Mouse (Mus musculus): Measurements from ENCODE around the gene Eif5b. TPM values are rescaled to one million over a fixed set of nuclear protein-coding genes. Genes with fewer than 3 reads are reported as not detected.
A peak's percentile ranks its signal among the peaks of the same experiment; 100 is the strongest.
"Not testable (repeated sequence)": the region's sequence is repeated elsewhere in the genome, so short reads cannot be mapped to it uniquely, and the experiment has no call there.

Eif5b gene
- total RNA-seq (2021): 10 to 100 TPM; 31.9 to 36.5 TPM
- long read RNA-seq, experiment 1, full-length matches to known transcripts: 3 of 18 reads
- long read RNA-seq, experiment 1, partial matches to known transcripts: 14 of 18 reads
- long read RNA-seq, experiment 1, other reads (novel, unspliced or antisense): 1 of 18 reads
- long read RNA-seq, experiment 2, full-length matches to known transcripts: 21 of 42 reads
- long read RNA-seq, experiment 2, partial matches to known transcripts: 20 of 42 reads
- long read RNA-seq, experiment 2, other reads (novel, unspliced or antisense): 1 of 42 reads

DNA sequence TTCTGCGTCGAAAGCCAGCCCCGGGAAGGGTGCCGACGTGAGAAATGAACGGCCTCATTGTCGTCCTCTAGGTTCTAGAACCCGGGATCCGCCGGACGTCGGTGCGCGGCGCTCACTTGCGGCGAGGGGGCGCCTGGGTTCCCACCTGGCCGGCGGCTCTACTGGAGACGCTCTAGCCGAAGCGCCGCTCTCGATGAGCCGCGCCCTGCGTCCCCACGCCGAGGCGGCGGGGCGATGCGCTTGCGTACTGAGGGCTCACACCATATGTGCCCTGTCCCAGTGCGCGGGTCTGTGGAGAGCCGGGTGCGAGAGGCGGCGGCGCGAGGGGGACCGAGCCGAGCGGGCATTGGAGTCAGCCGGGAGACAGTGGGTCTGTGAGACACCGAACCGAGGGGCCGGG is at the start of gene Eif5b, which contains the start of gene Txndc9:
Gene Eif5b, plus strand, starts transcription at position 144 of the 400 bp plus-strand sequence.
Gene Txndc9, minus strand, starts transcription at position 27 of the 400 bp plus-strand sequence.
- peak; percentile 95 for DNase-seq

DNA sequence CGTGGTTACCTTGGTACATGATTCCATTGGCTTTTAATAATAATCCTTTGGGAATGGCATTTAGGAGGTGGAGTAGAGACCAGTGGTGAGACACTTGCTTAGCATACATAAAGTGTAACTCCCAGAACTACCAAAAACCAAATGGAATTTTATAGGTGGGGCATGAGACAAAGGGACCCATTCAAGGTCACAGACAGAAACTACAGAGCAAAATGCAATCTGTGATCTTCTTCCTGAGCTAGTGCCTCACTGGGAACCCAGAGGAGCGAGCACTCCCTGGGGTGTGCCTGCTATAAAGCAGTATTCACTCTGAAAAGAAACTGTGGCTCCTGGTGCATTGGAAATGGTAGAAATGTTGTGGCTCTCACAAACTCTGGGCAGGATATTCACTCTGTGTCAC is 48.9 kb upstream of the Eif5b start:
- DNase-seq: no peak

DNA sequence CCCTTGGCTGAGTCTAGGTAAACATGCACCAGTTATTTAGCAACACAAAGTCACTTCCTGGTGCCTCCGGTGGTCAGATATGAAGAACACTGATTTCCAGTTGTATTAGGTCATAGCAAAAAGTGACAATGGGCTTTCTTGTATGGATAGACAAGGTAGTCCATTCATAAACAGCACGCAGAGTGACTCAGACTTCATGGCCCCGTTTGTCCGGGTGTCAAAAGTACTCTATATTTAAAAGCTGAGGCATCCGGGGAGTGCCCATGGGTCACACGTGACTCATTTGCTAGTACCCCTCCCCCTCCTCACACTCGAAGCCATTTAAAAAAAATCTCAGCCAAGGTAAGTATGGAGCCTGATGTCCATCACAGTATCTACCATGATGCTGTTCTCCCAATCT is 43.0 kb upstream of the Eif5b start:
- DNase-seq: no peak

DNA sequence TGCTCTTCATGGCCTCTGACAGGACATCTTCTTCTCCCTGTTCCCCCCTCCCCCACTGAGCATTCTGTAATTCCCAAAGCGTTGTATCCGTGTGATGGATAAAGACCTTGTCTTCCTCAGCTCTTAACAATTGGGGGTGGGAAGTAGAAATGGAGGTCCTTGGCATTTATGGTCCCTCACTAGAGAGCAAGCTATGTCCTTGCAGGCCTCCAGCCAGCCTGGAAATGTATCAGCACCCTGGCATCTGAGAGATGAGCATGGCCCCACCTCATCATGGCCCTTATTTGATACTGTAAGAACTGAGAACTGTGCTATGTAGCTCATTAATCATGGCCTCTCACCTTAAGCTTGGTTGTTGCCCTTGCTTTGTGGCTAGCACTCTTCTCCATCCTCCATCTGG is 42.6 kb upstream of the Eif5b start:
- no peak for DNase-seq

DNA sequence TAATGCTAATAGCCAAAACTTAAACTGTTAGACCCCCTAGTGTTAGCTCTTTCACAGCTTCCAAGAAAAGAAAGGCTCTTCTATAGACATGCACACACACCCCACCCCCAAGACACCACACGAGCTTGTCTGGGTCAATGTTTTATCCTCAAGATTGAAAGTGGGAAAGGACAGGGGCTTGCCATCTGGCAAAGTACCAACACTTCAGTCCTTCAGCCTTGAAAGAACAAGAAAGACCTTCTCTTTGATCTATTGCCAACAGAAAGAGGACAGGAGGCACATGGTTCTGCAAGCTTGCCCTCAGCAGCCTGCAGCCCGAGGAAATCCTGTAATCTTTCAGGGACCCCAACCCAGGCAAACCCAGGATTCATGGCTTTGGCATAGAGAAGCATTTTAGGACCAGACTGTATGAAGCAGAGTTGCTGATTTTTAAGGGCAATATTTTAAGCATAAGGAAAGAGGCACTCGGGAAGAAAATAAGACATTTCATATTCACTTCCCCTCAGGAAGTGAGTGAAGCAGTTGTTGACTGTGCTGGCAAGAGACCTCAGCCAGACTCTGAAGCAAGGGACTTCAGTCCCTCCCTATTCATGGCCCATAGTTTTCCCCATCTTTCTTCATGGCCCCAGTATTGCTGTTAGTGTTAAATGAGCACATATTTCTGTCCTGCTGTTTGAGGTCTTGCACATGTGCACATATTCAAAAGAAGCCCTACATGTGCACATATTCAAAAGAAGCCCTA is 40.9 kb upstream of the Eif5b start:
- DNase-seq: no peak

DNA sequence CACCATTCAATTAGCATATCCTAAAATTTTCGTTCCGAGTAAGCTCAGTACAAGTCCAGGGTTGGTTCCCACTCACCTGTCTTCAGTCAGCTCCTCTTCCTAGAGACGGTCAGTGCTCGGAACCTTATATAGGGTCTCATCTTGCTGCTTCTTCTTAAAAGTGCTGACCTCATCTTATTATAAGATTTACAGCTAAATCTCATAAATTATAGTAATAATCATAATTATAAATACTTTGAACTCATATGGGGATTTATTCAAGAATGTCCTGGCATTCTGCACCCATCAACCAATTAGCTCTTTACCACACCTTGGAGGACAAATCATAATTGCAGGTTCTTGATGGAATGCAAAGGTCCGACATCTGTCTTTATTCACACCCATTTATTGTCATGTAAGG is 40.2 kb upstream of the Eif5b start, which contains the start of gene Lyg1:
Gene Lyg1, minus strand, starts transcription at position 101 of the 400 bp plus-strand sequence.
- no peak for DNase-seq

DNA sequence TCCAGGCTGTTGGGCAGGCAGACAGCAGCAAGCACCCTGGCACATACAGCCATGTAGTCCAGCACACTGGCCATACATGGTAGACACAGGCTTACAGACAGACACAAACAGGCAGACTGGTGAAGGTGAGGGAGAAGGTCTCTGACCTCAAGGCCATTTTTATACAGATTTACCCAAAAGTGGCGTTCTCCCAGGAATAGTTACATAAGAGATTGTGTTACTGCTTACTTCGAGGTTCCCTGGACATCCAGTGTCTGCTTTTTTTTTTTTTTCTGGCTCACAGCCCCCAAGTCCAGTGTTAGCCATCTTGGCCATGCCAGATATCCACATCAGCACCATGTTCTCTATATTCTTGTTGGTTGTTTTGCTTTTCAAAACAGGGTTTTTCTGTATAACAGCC is 39.3 kb upstream of the Eif5b start:
- DNase-seq: no peak

DNA sequence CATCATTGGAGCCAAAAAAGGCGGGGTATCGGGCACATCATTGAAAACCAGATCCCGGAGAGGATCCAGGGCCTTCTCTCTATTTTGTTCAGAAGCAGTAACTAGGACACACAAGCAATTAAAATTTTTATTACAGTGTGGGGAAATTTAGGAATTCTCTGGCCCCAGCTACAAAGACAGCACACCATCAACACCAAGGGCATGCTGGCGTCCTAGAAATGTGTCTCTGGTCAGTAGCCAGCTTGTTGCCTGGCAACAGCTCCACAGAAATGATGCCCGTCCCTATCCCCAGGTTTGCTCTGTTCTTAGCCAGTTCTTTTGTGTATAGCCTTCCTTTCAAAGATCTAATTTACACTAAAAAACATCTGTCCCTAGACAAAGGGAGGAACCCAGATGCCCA is 38.3 kb upstream of the Eif5b start:
- DNase-seq: no peak

DNA sequence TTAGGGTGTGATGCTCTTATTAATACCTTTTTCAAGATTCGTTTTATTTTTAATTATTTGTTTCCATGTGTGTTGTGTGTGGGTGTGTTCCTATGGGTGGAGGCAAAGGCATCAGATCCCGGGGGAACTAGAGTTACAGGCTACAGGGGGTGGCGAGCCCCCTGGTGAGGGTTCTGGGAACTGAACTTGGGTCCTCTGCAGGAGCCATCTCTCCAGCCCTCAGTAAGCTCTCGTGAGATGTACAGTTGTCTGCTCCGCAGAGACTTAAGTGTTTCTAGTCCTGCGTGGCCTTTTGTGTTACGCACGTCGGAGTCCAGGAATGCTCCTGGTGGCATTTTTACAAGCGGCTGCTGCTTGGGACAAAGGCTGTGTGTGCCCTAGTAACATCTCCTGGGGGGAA is 32.2 kb upstream of the Eif5b start:
- DNase-seq: no peak

DNA sequence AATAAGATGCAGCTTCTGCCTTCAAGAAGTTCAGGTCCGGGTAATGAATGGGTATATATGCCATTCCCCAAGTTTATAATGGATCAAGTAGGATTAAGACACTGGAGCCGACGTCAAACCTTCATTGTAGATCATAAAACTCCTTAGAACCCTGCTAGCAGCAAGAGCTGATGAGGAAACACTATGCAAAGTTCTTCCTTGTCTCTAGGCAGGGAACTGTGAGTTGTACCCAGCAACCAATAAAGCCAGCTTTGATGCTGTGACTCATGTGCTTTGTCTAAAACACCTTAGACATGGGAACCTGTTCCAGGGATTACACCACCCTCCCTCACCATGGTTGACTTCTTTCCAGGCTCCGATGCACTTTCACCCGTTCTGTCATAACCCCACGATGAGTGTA is 29.1 kb upstream of the Eif5b start:
- no peak for DNase-seq

DNA sequence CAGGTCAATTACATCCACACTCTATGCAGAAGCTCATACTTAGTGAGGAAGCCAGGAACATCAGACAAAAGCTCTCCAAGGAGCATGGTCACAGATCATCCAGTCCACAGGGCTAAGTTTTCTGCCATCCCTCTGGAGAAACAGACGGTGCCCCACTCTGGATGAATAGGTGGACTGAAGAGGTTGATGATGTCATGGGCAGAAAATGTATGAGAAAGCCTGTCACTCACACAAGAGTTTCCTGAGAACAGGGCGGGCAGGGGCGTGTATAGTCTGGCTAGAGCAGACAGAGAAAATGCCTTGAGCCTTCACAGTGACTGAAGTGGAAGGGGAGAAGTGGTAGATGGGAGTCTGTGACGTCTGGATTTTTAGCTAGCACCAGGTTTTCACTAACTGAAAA is 26.3 kb upstream of the Eif5b start:
- no peak for DNase-seq

DNA sequence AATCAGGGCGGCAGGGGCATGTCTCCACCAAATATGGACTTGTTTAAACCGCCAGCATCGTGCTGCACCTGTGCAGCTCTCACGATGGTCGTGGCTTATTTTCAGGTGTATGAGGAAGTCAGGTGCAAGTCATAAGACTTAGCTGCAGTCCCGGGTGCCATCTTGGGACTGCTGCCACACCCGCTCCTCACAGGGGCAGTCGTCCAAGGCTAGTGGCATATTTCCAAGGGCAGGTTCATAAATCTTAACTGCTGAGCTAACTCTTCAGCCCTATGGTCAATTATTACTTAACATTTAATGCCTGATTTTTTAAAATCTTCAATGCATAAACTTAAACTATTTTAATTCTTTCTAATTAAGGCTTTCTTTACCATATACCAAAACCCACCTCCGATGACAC is 21.1 kb upstream of the Eif5b start:
- DNase-seq: not testable (repeated sequence)

DNA sequence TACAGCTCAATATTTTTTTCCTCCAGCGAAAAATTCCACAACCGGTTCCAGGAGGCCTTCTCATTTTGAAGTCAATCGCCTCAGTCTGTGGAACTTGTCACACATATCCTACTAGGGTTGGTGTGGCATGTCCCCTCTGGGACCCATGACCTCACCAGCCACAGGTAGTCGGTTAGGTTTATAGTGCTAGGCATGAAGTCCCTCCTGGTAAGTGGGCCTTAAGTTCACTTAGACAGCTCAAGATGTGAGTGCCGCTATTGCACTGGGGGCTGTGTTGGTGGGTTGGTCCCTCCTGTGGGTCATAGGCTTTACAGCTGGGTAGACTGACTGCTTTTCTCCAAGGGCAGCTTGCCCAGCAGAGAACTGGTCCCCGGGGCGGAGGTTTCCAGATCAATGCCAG is 20.5 kb upstream of the Eif5b start:
- no peak for DNase-seq

DNA sequence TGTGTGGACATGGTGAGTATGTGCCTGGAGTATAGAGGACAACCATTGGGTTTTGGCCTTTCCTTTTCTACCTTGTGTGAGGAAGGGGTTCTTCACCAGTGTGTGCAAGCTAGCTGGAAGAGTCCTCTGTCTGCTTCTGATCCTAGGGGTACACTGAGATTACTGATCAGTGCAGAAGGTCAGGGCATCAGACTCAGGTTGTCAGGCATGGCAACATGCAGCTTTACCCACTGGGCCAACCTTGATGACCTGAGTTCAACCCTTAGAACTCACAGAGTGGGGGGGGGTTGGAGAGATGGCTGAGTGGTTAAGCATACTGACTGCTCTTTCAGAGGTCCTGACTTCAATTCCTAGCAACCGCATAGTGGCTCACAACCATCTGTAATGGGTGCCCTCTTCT is 13.5 kb upstream of the Eif5b start:
- no peak for DNase-seq

DNA sequence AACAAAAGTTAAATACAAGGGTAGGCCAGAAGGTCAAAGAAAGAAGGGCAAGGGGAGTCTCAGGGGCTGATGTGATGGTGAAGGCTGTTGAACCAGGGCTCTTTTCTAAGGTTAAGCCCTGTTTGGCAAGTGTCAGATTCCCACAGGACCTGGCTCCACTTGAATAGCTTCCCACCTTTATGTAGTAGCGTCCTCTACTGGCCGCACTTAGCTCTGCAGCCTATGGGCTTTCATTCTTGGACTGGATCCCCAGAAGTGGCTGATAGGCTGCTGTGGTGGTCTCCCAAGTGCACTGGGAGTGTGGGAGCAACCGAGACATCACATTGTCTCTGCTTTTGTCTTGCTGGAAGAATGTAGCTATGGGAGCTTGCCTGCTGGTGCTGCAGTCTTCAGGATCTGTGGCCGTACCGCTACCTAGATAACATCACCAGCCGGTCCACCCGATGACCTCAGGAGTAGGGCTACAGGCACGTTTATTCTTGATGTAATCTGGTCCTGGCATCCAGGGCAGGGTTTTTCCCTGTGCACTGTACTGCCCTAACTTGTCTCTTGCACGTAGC is 12.0 kb upstream of the Eif5b start:
- DNase-seq: no peak

DNA sequence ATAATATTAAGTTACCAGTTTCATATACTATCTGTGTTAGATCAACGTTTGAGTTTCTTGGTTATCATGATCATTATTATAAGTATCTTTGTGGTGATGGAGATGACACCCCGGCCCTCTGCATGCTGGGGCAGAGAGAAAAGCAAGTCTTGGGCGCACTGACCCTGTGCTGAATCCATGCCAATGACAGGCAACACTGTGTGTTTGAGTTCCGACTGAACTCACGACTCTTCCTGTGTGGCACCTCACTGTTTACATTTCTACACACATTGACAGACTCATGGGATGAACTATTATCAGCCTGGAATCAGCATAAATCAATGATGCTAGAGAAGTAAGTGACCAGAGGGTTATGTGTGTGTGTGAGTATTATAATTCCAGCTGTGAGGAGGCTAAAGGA is 10.0 kb upstream of the Eif5b start:
- DNase-seq: no peak

DNA sequence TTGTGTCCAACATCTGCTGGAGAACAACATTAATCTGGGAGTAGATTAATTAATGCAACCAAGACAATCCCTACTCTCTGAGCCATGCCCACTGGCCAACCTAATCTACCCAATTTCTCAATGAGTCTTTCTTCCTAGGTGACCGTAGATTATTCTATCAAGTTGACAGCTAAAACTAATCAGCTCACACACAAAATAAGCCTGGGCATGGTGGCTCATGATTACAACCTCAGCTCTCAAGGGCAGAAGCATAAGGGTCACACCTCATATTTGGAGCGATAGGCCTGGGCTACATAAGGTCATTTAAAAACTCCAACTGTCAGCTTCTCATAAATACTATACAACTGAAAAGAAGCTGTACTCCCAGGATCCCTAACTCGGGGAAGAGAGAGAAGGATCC is 1.6 kb upstream of the Eif5b start:
- DNase-seq: no peak

DNA sequence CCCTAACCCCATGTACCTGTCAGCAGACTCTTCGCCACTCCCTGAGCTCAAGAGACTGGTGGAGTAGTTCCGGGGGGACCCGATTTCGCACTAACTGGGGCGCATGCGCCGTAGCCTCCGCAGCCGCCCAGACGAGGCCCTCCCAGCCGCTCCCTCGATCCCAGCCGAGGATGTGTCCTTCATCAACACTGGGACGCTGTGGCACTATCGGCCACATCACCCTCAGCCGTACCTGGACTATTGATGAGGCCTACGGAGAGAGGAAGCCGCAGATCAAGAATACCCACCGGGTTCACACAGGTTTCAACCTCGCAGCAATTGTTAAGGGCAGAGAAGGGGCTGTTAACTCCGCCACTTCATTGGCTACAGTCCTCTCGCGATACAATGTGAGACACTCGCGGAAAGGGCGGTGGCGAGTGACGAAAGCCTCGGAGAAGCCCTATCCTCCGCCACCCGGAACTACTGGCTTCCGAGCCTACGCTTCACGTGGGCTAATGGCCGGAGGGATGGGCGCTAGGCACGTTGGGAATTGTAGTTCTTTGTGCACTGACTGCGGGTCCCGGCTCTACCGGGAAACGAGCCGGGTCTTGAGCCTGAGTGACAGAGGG is 829 bp upstream of the Eif5b start:
- DNase-seq: peak; percentile 98

DNA sequence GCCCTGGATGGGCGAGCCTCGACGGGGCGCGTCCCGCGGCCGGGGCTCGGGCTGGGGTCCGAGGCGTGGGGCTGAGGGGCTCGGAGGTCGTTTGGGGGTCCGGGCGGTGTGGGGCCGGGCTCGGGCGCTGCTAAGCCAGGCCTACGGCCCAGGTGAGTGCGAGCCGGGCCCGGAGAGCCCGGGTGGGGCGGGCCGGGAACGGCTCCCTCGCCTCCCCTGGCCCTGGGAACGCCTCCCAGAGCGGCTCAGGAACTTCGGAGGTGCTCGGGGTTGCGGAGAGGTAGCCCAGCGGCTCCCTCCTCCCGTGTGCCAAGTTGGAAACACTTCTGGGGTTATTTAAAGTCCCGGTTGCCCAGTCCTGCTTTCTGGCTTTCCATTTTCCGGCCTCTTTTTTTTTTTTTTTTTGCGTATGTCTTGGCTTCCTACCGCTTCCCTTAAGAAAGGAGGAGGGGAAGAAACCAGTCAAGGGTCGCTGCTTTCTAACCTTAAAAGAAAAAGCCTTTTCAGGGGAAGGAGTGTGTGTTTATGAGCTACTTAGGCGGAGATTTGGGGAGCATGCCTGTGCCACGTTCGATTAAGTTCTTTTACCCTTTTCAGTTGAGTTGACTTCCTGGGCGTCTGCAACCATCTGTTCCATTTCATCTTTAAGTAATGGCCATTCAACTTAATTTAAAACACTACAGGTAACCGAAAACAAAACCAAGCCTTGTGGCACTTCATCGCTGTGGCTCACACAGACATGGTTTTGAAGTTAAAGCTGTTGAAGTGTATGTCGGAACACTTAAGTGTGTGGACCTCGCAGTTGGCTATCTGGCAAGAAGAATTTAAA is 775 bp downstream of the Eif5b start:
- no peak for DNase-seq

DNA sequence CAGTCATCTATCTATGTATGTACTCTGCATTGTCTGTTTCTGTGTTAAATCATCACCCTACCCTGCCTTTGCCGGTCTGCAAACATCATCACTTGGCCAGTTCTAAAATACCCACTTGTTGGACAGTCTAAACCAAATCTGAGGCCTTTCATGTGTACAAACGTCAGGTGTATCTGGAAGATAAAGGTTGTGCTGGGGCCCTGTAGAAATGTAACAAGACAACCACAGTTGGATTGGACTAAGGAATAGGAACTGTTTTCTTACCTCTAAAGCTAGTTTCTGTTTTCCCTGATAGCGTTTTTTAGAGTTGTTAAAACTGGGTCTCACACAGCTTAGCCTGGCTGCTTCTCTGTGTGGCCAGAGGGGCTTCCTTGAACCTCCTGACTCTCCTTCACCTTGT is 1.7 kb downstream of the Eif5b start:
- DNase-seq: no peak

DNA sequence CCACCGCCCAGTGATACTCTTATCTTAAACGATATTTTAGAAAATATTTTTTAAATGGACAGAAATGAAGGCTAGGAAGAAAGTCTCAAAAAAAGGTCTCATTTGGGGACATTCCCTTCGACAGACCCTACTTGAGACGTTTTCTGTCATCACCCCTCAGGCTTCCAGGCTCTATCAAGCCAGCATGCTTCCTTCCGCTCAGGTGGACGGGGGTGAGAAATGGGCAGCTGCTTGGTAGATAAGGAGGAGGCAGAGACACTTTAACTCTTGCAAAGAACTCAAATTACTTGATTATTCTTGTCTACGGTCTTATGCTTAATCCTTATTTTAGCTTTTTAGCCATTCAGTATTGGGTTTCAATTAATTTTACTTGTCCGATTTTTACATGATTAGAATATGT is 3.0 kb downstream of the Eif5b start:
- no peak for DNase-seq

DNA sequence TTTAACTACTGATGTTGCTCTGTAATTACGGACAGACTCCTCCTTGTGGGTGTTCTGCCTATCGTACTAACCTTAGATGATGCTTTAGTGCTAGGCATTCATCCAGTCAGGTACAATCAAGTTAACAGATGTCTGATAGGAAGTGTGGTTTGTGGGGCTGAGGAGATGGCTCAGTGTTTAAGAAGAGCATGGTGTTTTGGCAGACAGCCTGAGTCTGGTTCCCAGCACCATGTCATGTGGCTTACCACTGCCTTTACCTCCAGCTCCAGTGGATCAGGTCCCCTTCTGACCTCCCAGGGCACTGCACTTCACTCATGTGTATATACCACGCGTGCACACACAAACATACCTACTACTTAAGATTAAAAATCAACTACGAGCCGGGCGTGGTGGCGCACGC is 4.1 kb downstream of the Eif5b start:
- no peak for DNase-seq

Measured in gastrocnemius, postnatal 25 days (tissue).